Mouse (Mus musculus) liver, postnatal 0 days (tissue): ENCODE measurements around the gene Akr1b3.

Source experiments
- CTCF ChIP-seq: sonication (generic); IDR thresholded peaks from 2 replicates; pipeline ENCODE4 v1.5.1; 2016; ENCODE audit warnings: antibody characterized with exemption, low read depth
- EP300 ChIP-seq: IDR thresholded peaks from 2 replicates; pipeline ENCODE4 v1.6.1; 2016; ENCODE audit warnings: antibody characterized with exemption, low read depth, mild to moderate bottlenecking

DNA sequence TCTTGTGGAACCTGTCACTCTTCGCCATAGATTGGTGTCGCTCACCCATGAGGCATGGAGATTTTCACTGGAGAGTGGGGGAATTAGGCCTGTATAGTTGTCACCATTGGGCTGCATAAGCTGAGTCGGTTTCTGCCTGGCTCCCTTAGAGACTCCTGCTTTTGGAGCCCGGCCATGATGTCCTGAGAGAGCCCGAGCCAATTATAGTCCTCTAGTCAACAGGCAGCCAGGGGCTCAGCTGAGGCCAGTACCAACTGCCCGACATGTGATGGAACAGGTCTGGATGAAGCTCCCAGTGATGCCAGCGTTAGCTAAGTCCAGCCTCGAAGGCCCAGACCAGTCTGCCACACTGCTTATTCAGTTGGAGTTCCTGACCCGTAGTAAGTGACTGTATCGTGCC lies 29.2 kb downstream of the Akr1b3 start:
- TF ChIP-seq EP300 (no peak), CTCF (no peak)
